In genomic region chr4:70332576-70332975, GRCm38 (mm10) we compare ENCODE assay signal across 27 mouse cellular contexts.
A peak's percentile ranks its signal among the peaks of the same experiment; 100 is the strongest.
DNase-seq lines count a peak whose midpoint lies in the region; ATAC-seq and TF ChIP-seq lines count a peak whose summit lies in the region.
"Had no signal": no experiment of that assay in that cellular context is flagged by ENCODE, and none has a peak within 500 bp of the region (broad histone marks: within the 10 kb centered on the region; RNA-seq: fewer than 3 reads in every experiment).

No protein-coding gene starts in this region.

- H3K9ac ChIP-seq in hindbrain, embryonic 14.5 days = no peak overlapping the region
- no peak overlapping the region for H3K9ac ChIP-seq in midbrain, embryonic 12.5 days (replicated peaks)
- H3K9ac ChIP-seq in midbrain, embryonic 16.5 days (ENCODE audit: low read depth, low read length) = no peak overlapping the region
- no peak overlapping the region for H3K9ac ChIP-seq in ES-E14 (ENCODE audit: insufficient read depth, low read depth, low read length, poor library complexity, severe bottlenecking)
- H3K9ac ChIP-seq: embryonic facial prominence, embryonic 15.5 days; forebrain, embryonic 13.5 days; liver, embryonic 14.5 days; lung, embryonic 14.5 days had no signal

- no peak for ATAC-seq in hindbrain, embryonic 14.5 days (ENCODE audit: low FRiP score)
- no peak for ATAC-seq in midbrain, embryonic 12.5 days (ENCODE audit: low FRiP score, low read depth)
- ATAC-seq in midbrain, embryonic 16.5 days = no peak
- ATAC-seq: CD4-positive, CD25-positive, alpha-beta regulatory T cell, adult 4 months; forebrain, embryonic 13.5 days; intestine, postnatal 0 days; Patski had no signal

- no peak overlapping the region for H3K4me2 ChIP-seq in hindbrain, embryonic 14.5 days (replicated peaks)
- H3K4me2 ChIP-seq in midbrain, embryonic 12.5 days (replicated peaks) = no peak overlapping the region
- no peak overlapping the region for H3K4me2 ChIP-seq in midbrain, embryonic 16.5 days (ENCODE audit: low read length)
- H3K4me2 ChIP-seq: embryonic facial prominence, embryonic 15.5 days; forebrain, embryonic 13.5 days; heart, embryonic 11.5 days; lung, embryonic 14.5 days had no signal

- H3K36me3 ChIP-seq in hindbrain, embryonic 10.5 days = peaks cover 24% of the 10 kb centered on the region
- no peaks in the 10 kb centered on the region for H3K36me3 ChIP-seq in hindbrain, embryonic 14.5 days (replicated peaks; ENCODE audit: control insufficient read depth, insufficient read depth)
- peaks cover 11% of the 10 kb centered on the region for H3K36me3 ChIP-seq in midbrain, embryonic 12.5 days
- H3K36me3 ChIP-seq in midbrain, embryonic 16.5 days (ENCODE audit: control insufficient read depth, insufficient read depth, low read length) = no peaks in the 10 kb centered on the region
- peaks cover 6% of the 10 kb centered on the region for H3K36me3 ChIP-seq in ES-E14 (ENCODE audit: control insufficient read depth, insufficient read depth, low read length, poor library complexity, severe bottlenecking)
- H3K36me3 ChIP-seq: embryonic facial prominence, embryonic 15.5 days had no signal

- 59% methylated on average over 7 of the region's 7 CpGs for WGBS in hindbrain, embryonic 10.5 days
- 58% methylated on average over 7 of the region's 7 CpGs for WGBS in hindbrain, embryonic 14.5 days
- WGBS in midbrain, embryonic 12.5 days = 61% methylated on average over 7 of the region's 7 CpGs
- 56% methylated on average over 7 of the region's 7 CpGs for WGBS in midbrain, embryonic 16.5 days

- H3K4me1 ChIP-seq in hindbrain, embryonic 10.5 days (replicated peaks) = peaks cover 20% of the 10 kb centered on the region
- H3K4me1 ChIP-seq in hindbrain, embryonic 14.5 days (replicated peaks; ENCODE audit: control insufficient read depth, insufficient read depth, low read length) = peaks cover 10% of the 10 kb centered on the region; the same call in 1 of the 2 replicates
- peaks cover 8% of the 10 kb centered on the region; the same call in 1 of the 2 replicates for H3K4me1 ChIP-seq in midbrain, embryonic 12.5 days
- no peaks in the 10 kb centered on the region for H3K4me1 ChIP-seq in midbrain, embryonic 16.5 days (ENCODE audit: control insufficient read depth, insufficient read depth, low read length)
- H3K4me1 ChIP-seq in ES-E14 (ENCODE audit: control insufficient read depth in 2 of 2, insufficient read depth in 2 of 2, low read length in 2 of 2, poor library complexity in 1 of 2) = peaks cover 6 to 9% of the 10 kb centered on the region in 2 experiments
- H3K4me1 ChIP-seq: embryonic facial prominence, embryonic 15.5 days had no signal

- no peaks in the 10 kb centered on the region for H3K27me3 ChIP-seq in hindbrain, embryonic 10.5 days (ENCODE audit: insufficient read depth, poor library complexity, severe bottlenecking)
- H3K27me3 ChIP-seq in hindbrain, embryonic 14.5 days (ENCODE audit: control insufficient read depth, insufficient read depth, low read length) = no peaks in the 10 kb centered on the region
- H3K27me3 ChIP-seq in midbrain, embryonic 12.5 days = no peaks in the 10 kb centered on the region
- no peaks in the 10 kb centered on the region for H3K27me3 ChIP-seq in midbrain, embryonic 16.5 days (ENCODE audit: control insufficient read depth, insufficient read depth, low read depth, low read length)
- H3K27me3 ChIP-seq: embryonic facial prominence, embryonic 15.5 days; forebrain, embryonic 13.5 days; Patski had no signal

- no peaks in the 10 kb centered on the region for H3K9me3 ChIP-seq in hindbrain, embryonic 10.5 days
- H3K9me3 ChIP-seq in hindbrain, embryonic 14.5 days (ENCODE audit: control insufficient read depth, low read length) = no peaks in the 10 kb centered on the region
- H3K9me3 ChIP-seq in midbrain, embryonic 12.5 days = no peaks in the 10 kb centered on the region
- H3K9me3 ChIP-seq in midbrain, embryonic 16.5 days (replicated peaks; ENCODE audit: control insufficient read depth, low read length, poor library complexity, severe bottlenecking) = no peaks in the 10 kb centered on the region
- H3K9me3 ChIP-seq in ES-E14 (ENCODE audit: control insufficient read depth, insufficient read depth, low read depth, low read length) = no peaks in the 10 kb centered on the region
- H3K9me3 ChIP-seq: embryonic facial prominence, embryonic 15.5 days; forebrain, embryonic 13.5 days; midbrain, embryonic 10.5 days had no signal

- no peak overlapping the region for H3K4me3 ChIP-seq in hindbrain, embryonic 10.5 days
- H3K4me3 ChIP-seq in hindbrain, embryonic 14.5 days (replicated peaks; ENCODE audit: low read length) = no peak overlapping the region
- no peak overlapping the region for H3K4me3 ChIP-seq in midbrain, embryonic 12.5 days
- H3K4me3 ChIP-seq in midbrain, embryonic 16.5 days (ENCODE audit: low read depth, low read length) = no peak overlapping the region
- H3K4me3 ChIP-seq in ES-E14 (ENCODE audit: insufficient read depth in 1 of 2, low read depth in 1 of 2, low read length in 2 of 2, poor library complexity in 1 of 2, severe bottlenecking in 1 of 2) = no peak overlapping the region
- H3K4me3 ChIP-seq: embryonic facial prominence, embryonic 15.5 days; forebrain, embryonic 13.5 days; midbrain, embryonic 10.5 days had no signal

- in situ Hi-C loops in ES-E14 (cut with MboI; ENCODE audit: low sequenced_read_pairs in 2 of 2, unreplicated experiment in 2 of 2) = no loop called here

- DNase-seq in hindbrain, embryonic 10.5 days (ENCODE audit: low spot score) = peak; percentile 7
- no peak for DNase-seq in hindbrain, embryonic 14.5 days (ENCODE audit: low spot score)
- DNase-seq in ES-E14 (ENCODE audit: low read depth, low spot score) = peak; percentile 58
- DNase-seq in ovary, postnatal 10 days (ENCODE audit: low spot score) = no peak
- no peak for DNase-seq in right cerebral cortex, adult 18-20 months
- DNase-seq: cerebellum, adult 11-12 months; cerebellum, adult 9-11 months; gastrocnemius, postnatal 25 days; heart, adult 18-20 months; heart, postnatal 4 days; kidney, adult 9 months; kidney, postnatal 10 days; layer of hippocampus, postnatal 36 days; left cerebral cortex, postnatal 4 days; lung, embryonic 14.5 days; right cerebral cortex, postnatal 14 days; thymus, postnatal 4 days had no signal

- peak overlapping the region; percentile 2; the same call in 1 of the 2 replicates for H3K27ac ChIP-seq in hindbrain, embryonic 10.5 days
- no peak overlapping the region for H3K27ac ChIP-seq in hindbrain, embryonic 14.5 days
- H3K27ac ChIP-seq in midbrain, embryonic 12.5 days (replicated peaks) = 0 out of 2 replicates have a peak overlapping the region, but pooled peaks have one; percentile 35
- no peak overlapping the region for H3K27ac ChIP-seq in midbrain, embryonic 16.5 days (ENCODE audit: low read length)
- H3K27ac ChIP-seq in ES-E14 (ENCODE audit: insufficient read depth, low read depth, low read length, poor library complexity, severe bottlenecking) = peak overlapping the region; percentile 67
- H3K27ac ChIP-seq: embryonic facial prominence, embryonic 15.5 days; forebrain, embryonic 13.5 days; liver, embryonic 14.5 days; midbrain, embryonic 10.5 days had no signal

TF ChIP-seq in ES-E14, 5 proteins besides CTCF, POLR2A, EP300 and RAD21:
- TF ChIP-seq ZNF384 (IDR thresholded peaks at IDR 0.05; ENCODE audit: low read depth, low read length) = no peak
- TF ChIP-seq HCFC1 (IDR thresholded peaks at IDR 0.05; ENCODE audit: borderline replicate concordance, insufficient read depth, low read length) = no peak
- TF ChIP-seq CHD2 (IDR thresholded peaks at IDR 0.05; ENCODE audit: low read depth, low read length) = no peak
- no peak for TF ChIP-seq MAFK (IDR thresholded peaks at IDR 0.05; ENCODE audit: insufficient read depth, low read depth, low read length)
- no peak for TF ChIP-seq ZC3H11A (IDR thresholded peaks at IDR 0.05; ENCODE audit: borderline replicate concordance, low read depth, low read length)
TF ChIP-seq in ES-E14: peak in this region for 0.

Comparison
In these comparisons a context has a peak if more than half of its experiments do, and no peak if none do; other contexts are left out.
1. DNase-seq: peak in hindbrain, embryonic 10.5 days (single experiment) and ES-E14 (single experiment); none in hindbrain, embryonic 14.5 days (single experiment), ovary, postnatal 10 days (single experiment) and right cerebral cortex, adult 18-20 months (single experiment).
2. H3K27ac ChIP-seq: peak in hindbrain, embryonic 10.5 days (single experiment), midbrain, embryonic 12.5 days (single experiment) and ES-E14 (single experiment); none in hindbrain, embryonic 14.5 days (single experiment) and midbrain, embryonic 16.5 days (single experiment).